Mouse (Mus musculus) retina, embryonic 14.5 days (tissue): ENCODE data around the gene Pou3f1.

ENCODE experiments used
- DNase-seq: peaks from one replicate; pipeline ENCODE4 v3.0.0-alpha.2; 2015; ENCODE audit warnings: low spot score

Gene Pou3f1

GRCm38 (mm10) chr4:124657781-124658180 is 1.2 kb downstream of the Pou3f1 start:
- no peak for DNase-seq

GRCm38 (mm10) chr4:124658412-124658851 is 1.8 kb downstream of the Pou3f1 start:
- DNase-seq, result peak; percentile 63

- no peak for DNase-seq
Measured at GRCm38 (mm10) chr4:124659251-124660217, 2.9 kb downstream of the Pou3f1 start.

- no peak for DNase-seq
Measured at GRCm38 (mm10) chr4:124660603-124661002, 4.0 kb downstream of the Pou3f1 start.

- peak; percentile 62 for DNase-seq
Measured at GRCm38 (mm10) chr4:124663034-124663433, 6.4 kb downstream of the Pou3f1 start.

- no peak for DNase-seq
Measured at GRCm38 (mm10) chr4:124664185-124664584, 7.6 kb downstream of the Pou3f1 start.

GRCm38 (mm10) chr4:124664604-124665003 is 8.0 kb downstream of the Pou3f1 start:
- no peak for DNase-seq

GRCm38 (mm10) chr4:124667476-124668033 is 10.9 kb downstream of the Pou3f1 start:
- no peak for DNase-seq

- peak; percentile 75 for DNase-seq
Measured at GRCm38 (mm10) chr4:124668078-124668477, 11.5 kb downstream of the Pou3f1 start.

- no peak for DNase-seq
Measured at GRCm38 (mm10) chr4:124670232-124670631, 13.6 kb downstream of the Pou3f1 start.

- DNase-seq, result no peak
Measured at GRCm38 (mm10) chr4:124671583-124671982, 15.0 kb downstream of the Pou3f1 start.

GRCm38 (mm10) chr4:124672347-124673320 is 16.0 kb downstream of the Pou3f1 start:
- peak; percentile 66 for DNase-seq

- DNase-seq, result no peak
Measured at GRCm38 (mm10) chr4:124674334-124675032, 17.9 kb downstream of the Pou3f1 start.

- DNase-seq, result peak; percentile 95
Measured at GRCm38 (mm10) chr4:124675037-124675436, 18.4 kb downstream of the Pou3f1 start.

- no peak for DNase-seq
Measured at GRCm38 (mm10) chr4:124675958-124676357, 19.4 kb downstream of the Pou3f1 start.

- DNase-seq, result peak; percentile 65
Measured at GRCm38 (mm10) chr4:124682270-124682669, 25.7 kb downstream of the Pou3f1 start.

GRCm38 (mm10) chr4:124683474-124683873 is 26.9 kb downstream of the Pou3f1 start:
- no peak for DNase-seq

GRCm38 (mm10) chr4:124685004-124685403 is 28.4 kb downstream of the Pou3f1 start:
- DNase-seq, result no peak

GRCm38 (mm10) chr4:124685453-124685852 is 28.8 kb downstream of the Pou3f1 start:
- no peak for DNase-seq

- no peak for DNase-seq
Measured at GRCm38 (mm10) chr4:124685897-124686402, 29.3 kb downstream of the Pou3f1 start.

GRCm38 (mm10) chr4:124691455-124691854 is 34.8 kb downstream of the Pou3f1 start:
- no peak for DNase-seq
